ENCODE assay signal across 23 mouse cellular contexts in genomic region chr9:120948832-120949231, GRCm38 (mm10).
"Had no signal": no experiment of that assay in that cellular context is flagged by ENCODE, and none has a peak within 500 bp of the region (broad histone marks: within the 10 kb centered on the region; RNA-seq: fewer than 3 reads in every experiment).

No protein-coding gene starts in this region.

- H3K9me3 ChIP-seq: limb, embryonic 12.5 days; limb, embryonic 15.5 days; lung, embryonic 15.5 days; midbrain, embryonic 10.5 days; midbrain, embryonic 13.5 days; neural tube, embryonic 12.5 days; neural tube, embryonic 15.5 days had no signal

- H3K9ac ChIP-seq: limb, embryonic 12.5 days; limb, embryonic 15.5 days; liver, embryonic 14.5 days; liver, postnatal 0 days; lung, embryonic 15.5 days; midbrain, embryonic 13.5 days; neural tube, embryonic 12.5 days; neural tube, embryonic 15.5 days had no signal

- H3K27me3 ChIP-seq: limb, embryonic 12.5 days; limb, embryonic 15.5 days; lung, embryonic 15.5 days; midbrain, embryonic 13.5 days; neural tube, embryonic 12.5 days; neural tube, embryonic 15.5 days had no signal

- ATAC-seq: intestine, embryonic 16.5 days; liver, postnatal 0 days; midbrain, embryonic 13.5 days had no signal

- H3K4me2 ChIP-seq: limb, embryonic 12.5 days; limb, embryonic 15.5 days; liver, embryonic 11.5 days; lung, embryonic 15.5 days; midbrain, embryonic 13.5 days; neural tube, embryonic 12.5 days; neural tube, embryonic 15.5 days had no signal

- H3K4me3 ChIP-seq: limb, embryonic 12.5 days; limb, embryonic 15.5 days; lung, embryonic 15.5 days; midbrain, embryonic 10.5 days; midbrain, embryonic 13.5 days; neural tube, embryonic 12.5 days; neural tube, embryonic 15.5 days had no signal

- DNase-seq: kidney, adult 18-20 months; kidney, adult 9 months; kidney, postnatal 14 days; kidney, postnatal 4 days; left cerebral cortex, postnatal 4 days; liver, postnatal 0 days; lung, postnatal 14 days; lung, postnatal 4 days; right cerebral cortex, adult 18-20 months; right cerebral cortex, postnatal 14 days; right cerebral cortex, postnatal 4 days; thymus, adult 18-20 months; thymus, postnatal 36 days had no signal

- H3K27ac ChIP-seq: limb, embryonic 12.5 days; limb, embryonic 15.5 days; liver, embryonic 14.5 days; lung, embryonic 15.5 days; midbrain, embryonic 10.5 days; midbrain, embryonic 13.5 days; neural tube, embryonic 12.5 days; neural tube, embryonic 15.5 days had no signal
